Mouse (Mus musculus): ENCODE measurements around the gene Phf20. TPM values are rescaled to one million over a fixed set of nuclear protein-coding genes. Genes with fewer than 3 reads are reported as not detected.
"Not testable (repeated sequence)": the region's sequence is repeated elsewhere in the genome, so short reads cannot be mapped to it uniquely, and the experiment has no call there.

Gene Phf20
- 10 to 100 TPM; 13.5 to 25.1 (median 19.2) TPM for total RNA-seq (2022)

DNA sequence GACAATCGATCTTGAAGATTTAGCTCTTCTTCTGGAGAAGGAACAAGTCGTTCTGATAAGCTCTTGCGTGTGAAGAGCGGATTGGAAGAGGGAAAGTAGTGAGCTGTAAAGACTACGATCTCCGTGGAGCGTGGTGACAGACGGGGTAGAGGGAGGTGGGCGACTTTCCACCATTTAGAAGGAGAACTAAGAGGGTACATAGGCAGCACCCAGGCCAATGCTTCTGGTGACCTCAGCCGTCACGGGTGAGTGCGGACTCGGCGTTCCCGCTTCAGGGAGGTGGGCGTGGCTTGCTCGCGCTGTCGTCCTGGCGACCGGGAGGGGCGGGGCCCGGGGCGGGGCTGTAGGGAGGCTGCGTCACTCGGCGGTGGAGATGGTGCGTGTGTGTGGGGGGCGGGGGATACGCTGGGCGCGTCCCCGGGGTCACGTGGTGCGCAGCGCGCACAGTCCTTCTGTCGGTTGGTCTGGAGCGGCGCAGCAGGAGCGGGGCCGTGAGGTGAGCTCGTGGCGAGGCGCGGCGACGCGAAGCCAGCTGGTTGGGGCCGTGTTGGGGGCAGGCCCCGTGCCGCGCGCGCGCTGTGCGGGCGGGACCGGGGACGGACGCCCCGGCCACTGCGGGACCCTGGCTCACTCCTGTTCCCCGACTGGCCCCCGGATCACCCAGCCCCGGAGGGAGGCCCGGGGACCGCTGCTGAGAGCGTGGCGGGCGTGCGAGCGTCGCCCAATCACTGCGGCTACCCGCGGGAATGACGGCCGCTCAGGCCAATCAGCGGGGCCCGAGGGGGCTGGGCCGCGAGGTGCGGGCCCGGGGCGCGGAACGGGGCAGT lies at the start of gene Phf20:
TSS of gene Phf20 (plus strand) at position 165 of the 827 bp plus-strand sequence.
- peak; percentile 97 for DNase-seq (ENCODE audit: low spot score)

GRCm38 (mm10) chr2:156147316-156147915 lies 48.9 kb upstream of the Phf20 start:
- no peak for DNase-seq (ENCODE audit: low spot score)

GRCm38 (mm10) chr2:156151538-156151937 lies 44.7 kb upstream of the Phf20 start:
- DNase-seq (ENCODE audit: low spot score) = no peak

DNA sequence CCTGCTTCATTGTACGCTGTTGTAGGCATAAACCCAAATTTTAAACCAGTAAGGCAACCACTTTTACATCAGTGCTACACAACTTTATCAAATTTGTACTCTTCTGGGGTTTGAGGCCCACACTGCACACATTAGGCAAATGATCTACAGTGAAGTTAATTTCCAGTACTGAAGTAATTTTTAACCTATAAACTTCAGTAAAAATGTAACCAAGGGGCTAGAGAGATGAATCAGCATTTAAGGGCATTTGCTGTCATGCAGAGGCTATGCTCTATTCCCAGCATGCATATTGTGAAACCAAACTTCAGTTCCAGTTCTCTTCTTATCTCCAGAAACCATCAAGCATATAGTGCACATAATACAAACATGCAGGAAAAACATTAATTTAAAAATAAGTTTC lies 30.8 kb upstream of the Phf20 start:
- DNase-seq (ENCODE audit: low spot score) = no peak

DNA sequence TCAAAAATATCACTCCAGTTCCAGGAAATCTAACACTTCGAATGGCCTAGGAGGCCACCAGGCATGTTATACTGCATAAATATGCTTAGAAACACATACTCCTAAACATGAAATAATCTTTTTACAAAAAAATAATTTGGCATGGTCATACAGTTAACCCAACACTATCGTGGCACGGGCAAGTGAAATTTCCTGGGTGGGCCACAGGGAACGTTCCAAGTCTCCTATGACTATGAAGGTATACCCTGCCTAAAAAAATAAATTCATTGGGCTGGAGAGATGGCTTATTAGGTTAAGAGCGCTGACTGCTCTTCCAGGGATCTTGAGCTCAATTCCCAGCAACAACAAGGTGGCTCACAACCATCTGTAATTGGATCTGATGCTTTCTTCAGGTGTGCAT lies 29.7 kb upstream of the Phf20 start:
- no peak for DNase-seq (ENCODE audit: low spot score)

DNA sequence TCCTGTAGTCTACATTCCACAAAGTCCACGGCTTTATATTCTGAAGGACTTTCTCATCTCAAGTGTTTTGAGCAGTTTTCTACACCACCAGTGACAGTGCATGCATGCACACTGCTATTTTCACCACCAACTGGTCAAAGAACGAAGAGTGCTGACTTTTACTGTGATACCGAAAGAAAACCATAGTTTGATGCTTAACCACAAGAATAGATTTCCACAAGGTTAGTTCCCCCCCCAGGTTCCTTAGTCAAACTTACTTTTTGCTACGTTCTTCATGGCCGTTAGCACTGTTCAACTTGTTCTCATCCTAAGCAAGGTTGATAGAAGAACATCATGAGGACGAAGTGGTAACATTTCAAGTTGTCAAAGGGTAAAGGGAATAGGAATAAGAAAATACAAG lies 19.2 kb upstream of the Phf20 start:
- no peak for DNase-seq (ENCODE audit: low spot score)

- DNase-seq (ENCODE audit: low spot score) = no peak
Measured at GRCm38 (mm10) chr2:156177651-156178050, 18.6 kb upstream of the Phf20 start.

- DNase-seq (ENCODE audit: low spot score) = peak; percentile 70
Measured at GRCm38 (mm10) chr2:156179046-156179795, 17.0 kb upstream of the Phf20 start.

GRCm38 (mm10) chr2:156179796-156180093 lies 16.5 kb upstream of the Phf20 start:
- no peak for DNase-seq (ENCODE audit: low spot score)

GRCm38 (mm10) chr2:156180094-156180821 lies 16.0 kb upstream of the Phf20 start, which contains the start of gene Rbm39:
TSS of gene Rbm39 (minus strand) at chr2:156180238.
- peak; percentile 100 for DNase-seq (ENCODE audit: low spot score)

- no peak for DNase-seq (ENCODE audit: low spot score)
Measured at GRCm38 (mm10) chr2:156180824-156181590, 15.3 kb upstream of the Phf20 start.

DNA sequence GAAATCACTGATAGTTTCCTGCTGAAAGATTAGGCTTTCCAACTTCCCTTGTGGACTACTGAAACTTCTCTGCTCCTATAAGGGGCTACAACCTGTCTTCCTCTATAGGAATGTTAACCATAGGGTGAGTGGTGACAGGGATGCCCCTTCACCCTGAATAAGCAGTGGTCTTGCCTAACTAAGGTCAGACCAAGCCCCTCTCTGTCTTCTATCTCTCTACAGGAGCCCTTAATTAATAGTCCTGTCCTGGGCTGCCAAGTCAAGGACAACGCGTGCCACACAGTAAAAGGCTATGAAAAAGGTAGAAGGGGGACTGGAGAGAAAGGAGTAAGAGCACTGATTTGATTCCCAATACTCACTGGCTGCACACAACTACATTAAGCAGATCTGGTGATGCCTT lies 14.7 kb upstream of the Phf20 start:
- DNase-seq (ENCODE audit: low spot score) = no peak

DNA sequence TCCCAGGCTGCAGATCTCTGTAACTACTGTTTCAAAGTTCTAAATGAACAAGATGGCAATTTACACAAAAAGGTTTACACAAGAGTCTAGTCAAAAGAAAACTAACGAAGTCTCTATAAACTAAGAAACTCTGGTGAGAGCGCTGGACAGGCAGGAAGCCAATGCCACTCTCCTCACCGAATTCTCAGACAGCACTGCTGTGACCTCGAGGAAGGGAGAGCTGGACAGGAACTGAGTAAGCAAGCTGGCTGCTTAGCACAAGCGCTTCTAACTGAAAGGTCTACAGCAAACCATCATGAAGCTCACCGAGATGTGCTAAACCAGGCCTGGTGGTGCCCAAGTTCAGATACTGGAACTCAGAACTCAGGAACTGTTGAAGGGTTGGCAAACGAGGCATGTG lies 7.0 kb upstream of the Phf20 start:
- DNase-seq (ENCODE audit: low spot score) = not testable (repeated sequence)

DNA sequence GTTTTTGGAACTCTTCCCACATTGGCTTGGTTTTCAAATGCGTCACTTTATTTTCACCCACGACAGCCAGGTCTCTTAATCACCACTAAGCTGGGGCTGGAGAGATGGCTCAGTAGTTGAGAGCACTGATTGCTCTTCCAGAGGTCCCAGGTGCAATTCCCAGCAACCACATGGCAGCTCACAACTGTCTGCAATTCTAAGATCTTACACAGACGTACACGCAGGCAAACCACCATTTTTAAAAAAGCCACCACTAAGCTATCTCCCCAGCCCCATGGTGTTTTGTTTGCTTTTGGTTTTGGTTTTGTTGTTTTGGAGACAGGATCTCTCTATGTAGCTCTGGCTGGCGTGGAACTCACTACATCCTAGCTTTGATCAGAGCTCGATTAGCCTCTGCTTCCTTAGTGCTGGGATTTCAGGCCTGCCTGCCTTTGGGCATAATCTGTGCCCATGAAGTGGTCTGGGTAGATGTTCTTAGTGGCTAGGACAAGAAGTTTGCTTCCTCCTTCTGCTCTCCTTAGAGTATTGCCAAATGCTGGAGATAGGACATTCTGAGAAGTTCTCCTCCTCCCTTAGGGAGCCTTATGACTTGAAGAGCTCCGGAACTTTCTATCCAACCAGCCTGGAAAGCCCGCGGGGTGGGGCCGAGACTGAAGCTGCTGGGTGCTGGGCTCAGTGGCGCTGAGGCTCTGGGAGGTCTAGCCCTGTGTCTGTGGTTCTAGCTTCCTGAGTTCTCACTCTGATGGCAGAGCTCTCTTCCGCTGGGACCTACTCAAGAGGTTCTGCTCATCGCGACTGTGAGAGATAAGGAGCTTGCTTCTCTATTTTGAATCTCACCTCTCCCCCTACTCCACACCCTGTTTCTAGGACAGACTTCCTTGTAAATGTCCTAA lies 6.0 kb upstream of the Phf20 start:
- no peak for DNase-seq (ENCODE audit: low spot score)

DNA sequence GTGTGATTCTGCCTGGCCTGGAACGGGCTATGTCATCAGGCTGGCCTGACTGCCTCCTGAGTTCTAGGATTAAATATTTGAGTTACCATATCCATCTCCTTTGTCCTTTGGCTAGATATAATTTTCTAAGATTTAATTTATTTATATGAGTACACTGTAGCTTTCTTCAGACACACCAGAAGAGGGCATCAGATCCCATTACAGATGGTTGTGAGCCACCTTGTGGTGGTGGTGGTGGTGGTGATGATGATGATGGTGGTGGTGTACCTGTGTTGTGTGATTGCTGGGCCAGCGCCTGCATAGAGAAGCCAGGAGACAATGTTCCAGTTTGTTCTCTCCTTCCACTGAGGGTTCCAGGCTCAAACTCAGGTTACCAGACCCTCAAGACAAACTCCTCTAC lies 4.7 kb upstream of the Phf20 start:
- no peak for DNase-seq (ENCODE audit: low spot score)

- DNase-seq (ENCODE audit: low spot score) = no peak
Measured at GRCm38 (mm10) chr2:156192068-156192467, 4.2 kb upstream of the Phf20 start.

DNA sequence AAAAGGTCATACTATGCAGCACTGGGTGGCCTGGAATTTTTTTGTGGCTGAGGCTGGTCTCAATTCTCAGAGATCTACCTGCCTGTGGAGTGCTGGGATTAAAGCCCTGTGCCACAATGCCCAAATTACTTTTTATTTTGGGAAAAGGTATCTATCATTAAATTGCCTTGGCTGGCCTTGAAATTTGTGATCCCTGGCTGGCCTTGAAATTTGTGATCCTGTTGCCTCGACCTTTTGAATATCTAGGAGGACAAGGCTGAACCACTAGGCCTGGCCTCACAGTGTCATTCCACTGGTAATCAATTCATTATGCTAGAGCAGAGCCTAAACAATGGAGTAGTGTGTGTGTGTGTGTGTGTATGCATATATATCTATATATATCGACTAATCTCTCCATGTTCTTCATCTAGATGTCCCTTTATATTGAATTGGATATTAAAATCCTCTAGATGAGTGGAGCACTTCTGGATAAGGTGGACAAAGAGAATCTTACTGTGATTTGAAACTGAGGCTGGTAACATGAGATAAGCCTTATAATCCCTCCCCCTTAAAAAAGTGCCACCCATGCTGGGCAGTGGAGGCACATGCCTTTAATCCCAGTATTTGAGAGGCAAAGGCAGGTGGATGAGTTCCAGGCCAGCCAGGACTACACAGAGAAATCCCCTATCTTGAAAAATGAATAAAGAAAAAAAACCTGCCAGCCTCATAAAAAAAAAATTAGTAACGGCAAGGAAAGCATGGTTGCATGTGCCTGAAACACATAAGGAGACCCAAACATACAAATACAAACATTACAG lies 3.0 kb upstream of the Phf20 start:
- no peak for DNase-seq (ENCODE audit: low spot score)

GRCm38 (mm10) chr2:156194571-156194970 lies 1.7 kb upstream of the Phf20 start:
- peak; percentile 57 for DNase-seq (ENCODE audit: low spot score)
